Comparison of ENCODE assay signal across 11 mouse cellular contexts in the genomic region with DNA sequence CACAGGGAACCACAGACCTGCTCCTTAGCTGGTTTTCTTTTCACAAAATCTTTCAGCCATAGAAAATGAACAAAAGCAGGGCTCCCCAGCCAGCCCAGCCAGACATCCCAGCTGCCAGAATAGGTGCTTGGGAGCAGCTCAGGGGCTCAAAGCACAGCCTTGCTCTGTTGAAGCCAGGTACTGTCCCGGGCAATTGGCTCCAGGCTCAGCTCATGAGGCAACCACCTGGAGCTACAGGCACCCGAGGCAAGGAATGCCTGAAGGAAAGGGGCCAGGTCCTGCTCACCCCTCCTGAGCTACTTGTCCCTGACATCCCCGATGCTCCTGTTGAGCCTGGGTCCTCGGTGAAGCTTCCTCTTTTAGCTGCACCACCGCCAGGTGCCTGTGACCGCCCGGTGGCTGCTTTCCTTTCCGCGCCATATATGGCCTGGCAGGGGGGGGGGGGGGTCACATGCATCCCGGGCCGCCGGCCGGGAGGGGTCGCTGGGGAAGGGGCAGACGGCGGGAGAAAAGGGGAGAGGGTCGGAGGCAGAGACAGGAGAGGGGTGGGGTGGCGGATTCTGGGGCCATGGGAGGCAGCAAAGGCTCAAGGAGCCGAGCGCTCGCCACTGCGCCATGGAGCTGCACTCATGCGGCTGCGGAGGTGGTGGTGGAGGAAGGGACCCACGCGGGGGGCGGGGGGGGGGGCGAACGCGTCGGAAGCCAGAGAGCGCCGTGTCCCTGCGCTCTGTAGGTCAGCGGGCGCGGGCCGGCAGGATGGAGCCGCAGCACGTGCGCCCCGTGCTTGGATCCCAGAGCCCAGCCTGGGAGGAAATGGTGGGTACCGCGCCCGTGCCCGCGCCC. TPM values are rescaled to one million over a fixed set of nuclear protein-coding genes. Genes with fewer than 3 reads are reported as not detected.
DNase-seq lines count a peak whose midpoint lies in the region; ATAC-seq and TF ChIP-seq lines count a peak whose summit lies in the region.
"Not testable (repeated sequence)": the region's sequence is repeated elsewhere in the genome, so short reads cannot be mapped to it uniquely, and the experiment has no call there.
"Had no signal": no experiment of that assay in that cellular context is flagged by ENCODE, and none has a peak within 500 bp of the region (broad histone marks: within the 10 kb centered on the region; RNA-seq: fewer than 3 reads in every experiment).

Gene Gm3252, plus strand, starts transcription at position 738 of the 843 bp plus-strand sequence.

- H3K27me3 ChIP-seq in embryonic facial prominence, embryonic 14.5 days (replicated peaks; ENCODE audit: control insufficient read depth, insufficient read depth, low read length); hindbrain, embryonic 11.5 days (ENCODE audit: control insufficient read depth, insufficient read depth, low read length); intestine, postnatal 0 days (replicated peaks; ENCODE audit: control insufficient read depth, insufficient read depth, low read length); limb, embryonic 15.5 days; midbrain, embryonic 14.5 days (ENCODE audit: control insufficient read depth, insufficient read depth, low read length): not testable (repeated sequence)

- WGBS in embryonic facial prominence, embryonic 14.5 days, result 0% methylated on average over 2 of the region's 47 CpGs
- WGBS in hindbrain, embryonic 11.5 days, result 0% methylated on average over 7 of the region's 47 CpGs
- under 1% methylated on average over 8 of the region's 47 CpGs for WGBS in intestine, postnatal 0 days
- 2% methylated on average over 6 of the region's 47 CpGs for WGBS in limb, embryonic 15.5 days
- 3% methylated on average over 6 of the region's 47 CpGs for WGBS in midbrain, embryonic 14.5 days

- not testable (repeated sequence) for H3K4me1 ChIP-seq in embryonic facial prominence, embryonic 14.5 days (ENCODE audit: control insufficient read depth, insufficient read depth, low read length); hindbrain, embryonic 11.5 days (replicated peaks; ENCODE audit: control insufficient read depth, insufficient read depth, low read length); intestine, postnatal 0 days (replicated peaks; ENCODE audit: control insufficient read depth, insufficient read depth, low read length); limb, embryonic 15.5 days; midbrain, embryonic 14.5 days (ENCODE audit: control insufficient read depth, insufficient read depth, low read length)

- H3K4me2 ChIP-seq in embryonic facial prominence, embryonic 14.5 days (ENCODE audit: low read depth, low read length), result peak within 1 kb of the TSS; percentile 46
- peak within 1 kb of the TSS; percentile 32 for H3K4me2 ChIP-seq in hindbrain, embryonic 11.5 days (replicated peaks; ENCODE audit: low read depth, low read length)
- peak within 1 kb of the TSS; percentile 17; the same call in 1 of the 2 replicates for H3K4me2 ChIP-seq in intestine, postnatal 0 days (replicated peaks; ENCODE audit: low read depth)
- H3K4me2 ChIP-seq in limb, embryonic 15.5 days, result peak within 1 kb of the TSS; percentile 38
- H3K4me2 ChIP-seq in midbrain, embryonic 14.5 days (ENCODE audit: low read length), result peak within 1 kb of the TSS; percentile 46

- H3K27ac ChIP-seq in embryonic facial prominence, embryonic 14.5 days (replicated peaks; ENCODE audit: low read depth, low read length); hindbrain, embryonic 11.5 days (ENCODE audit: low read depth, low read length); intestine, postnatal 0 days (ENCODE audit: low read depth, low read length); limb, embryonic 15.5 days; midbrain, embryonic 14.5 days (replicated peaks; ENCODE audit: low read depth, low read length): not testable (repeated sequence)

- H3K9me3 ChIP-seq in embryonic facial prominence, embryonic 14.5 days (ENCODE audit: control insufficient read depth, low read length); hindbrain, embryonic 11.5 days (ENCODE audit: control insufficient read depth, low read length); intestine, postnatal 0 days (ENCODE audit: control insufficient read depth); limb, embryonic 15.5 days; midbrain, embryonic 14.5 days (ENCODE audit: control insufficient read depth, low read length): not testable (repeated sequence)

- DNase-seq in brain, embryonic 14.5 days (ENCODE audit: low read depth), result peak; percentile 2
- DNase-seq in embryonic facial prominence, embryonic 14.5 days (ENCODE audit: low spot score), result not testable (repeated sequence)
- DNase-seq in heart, adult 11 months, result peak; percentile 88
- peak; percentile 3 for DNase-seq in hindbrain, embryonic 11.5 days (ENCODE audit: low spot score)
- peak; percentile 7 for DNase-seq in midbrain, embryonic 14.5 days
- DNase-seq in right cerebral cortex, postnatal 4 days, result peak; percentile 1

- not testable (repeated sequence) for ATAC-seq in embryonic facial prominence, embryonic 14.5 days (ENCODE audit: low read depth); hindbrain, embryonic 11.5 days (ENCODE audit: low FRiP score); intestine, postnatal 0 days; limb, embryonic 15.5 days (ENCODE audit: insufficient number of reproducible peaks, low FRiP score, low TSS enrichment, low read depth); midbrain, embryonic 14.5 days (ENCODE audit: low FRiP score, low TSS enrichment)

- TF ChIP-seq POLR2A in brain, embryonic 14.5 days (IDR thresholded peaks at IDR 0.05; ENCODE audit: borderline replicate concordance, extremely low read depth, insufficient read depth, insufficient read length, poor library complexity, severe bottlenecking), result not testable (repeated sequence)

- not testable (repeated sequence) for TF ChIP-seq CTCF in brain, embryonic 14.5 days (IDR thresholded peaks at IDR 0.05; ENCODE audit: borderline replicate concordance, extremely low read depth, insufficient read depth, insufficient read length); intestine, postnatal 0 days (IDR thresholded peaks at IDR 0.05; ENCODE audit: low read depth)

- not testable (repeated sequence) for H3K9ac ChIP-seq in embryonic facial prominence, embryonic 14.5 days (ENCODE audit: low read depth, low read length); hindbrain, embryonic 11.5 days (ENCODE audit: low read depth, low read length); intestine, postnatal 0 days (ENCODE audit: low read depth, low read length); limb, embryonic 15.5 days; midbrain, embryonic 14.5 days (replicated peaks; ENCODE audit: low read length)

- peak within 1 kb of the TSS; percentile 17 for H3K4me3 ChIP-seq in embryonic facial prominence, embryonic 14.5 days (ENCODE audit: low read depth, low read length)
- H3K4me3 ChIP-seq in hindbrain, embryonic 11.5 days (ENCODE audit: low read depth, low read length), result peak within 1 kb of the TSS; percentile 22
- H3K4me3 ChIP-seq in intestine, postnatal 0 days (ENCODE audit: low read depth, low read length), result not testable (repeated sequence)
- H3K4me3 ChIP-seq in limb, embryonic 15.5 days, result peak within 1 kb of the TSS; percentile 26
- peak within 1 kb of the TSS; percentile 31 for H3K4me3 ChIP-seq in midbrain, embryonic 14.5 days (replicated peaks; ENCODE audit: low read depth, low read length)

- not testable (repeated sequence) for H3K36me3 ChIP-seq in embryonic facial prominence, embryonic 14.5 days (ENCODE audit: control insufficient read depth, insufficient read depth, low read length); hindbrain, embryonic 11.5 days (ENCODE audit: control insufficient read depth, insufficient read depth, low read length); intestine, postnatal 0 days (ENCODE audit: control insufficient read depth, insufficient read depth); limb, embryonic 15.5 days; midbrain, embryonic 14.5 days (ENCODE audit: control insufficient read depth, insufficient read depth, low read length)

RNA-seq across cellular contexts. Expression of gene Gm3252, which starts in this region (rescaled TPM):
- polyA plus RNA-seq in brain, embryonic 14.5 days (2012; rRNA removed), result 4.7 and 4.8 TPM in 2 replicates
- polyA plus RNA-seq in embryonic facial prominence, embryonic 14.5 days (2014; fragmentation: Nextera tagmentation; extraction: Ambion mirVana), result 0.16 and 0.18 TPM in 2 replicates
- polyA plus RNA-seq in hindbrain, embryonic 11.5 days (2014; fragmentation: Nextera tagmentation; extraction: Ambion mirVana), result 0.11 and 0.63 TPM in 2 replicates
- not detected in 2 replicates for polyA plus RNA-seq in intestine, postnatal 0 days (2015; fragmentation: Nextera tagmentation; extraction: Ambion mirVana)
- 0.14 TPM in 1 of 2 replicates, not detected in the other for polyA plus RNA-seq in limb, embryonic 15.5 days (2015; fragmentation: Nextera tagmentation; extraction: Ambion mirVana)
- 4.1 and 5.1 TPM in 2 replicates for polyA plus RNA-seq in midbrain, embryonic 14.5 days (2014; fragmentation: Nextera tagmentation; extraction: Ambion mirVana)
- polyA plus RNA-seq: C2C12; large intestine, adult 2 months; liver, embryonic 11.5 days had no signal

Comparison
In these comparisons a context has a peak if more than half of its experiments do, and no peak if none do; other contexts are left out.
1. Peak in DNase-seq, H3K4me3 ChIP-seq and H3K4me2 ChIP-seq in hindbrain, embryonic 11.5 days; RNA of the gene not detected or under 1 TPM.